Mouse (Mus musculus): ENCODE data around the gene Ppp1r13b.

GRCm38 (mm10) chr12:111794102-111794501 is 113.8 kb downstream of the Ppp1r13b start:
- TF ChIP-seq EP300 (IDR thresholded peaks at IDR 0.05) (no peak), CTCF (IDR thresholded peaks at IDR 0.05) (no peak)

Measured in lung, postnatal 0 days (tissue).